Mouse (Mus musculus) CD8-positive naive resting alpha-beta T cell, adult 2 months (primary cell): Measurements from ENCODE around the gene Pon2.
"Not testable (repeated sequence)": the region's sequence is repeated elsewhere in the genome, so short reads cannot be mapped to it uniquely, and the experiment has no call there.

Experiments used
- DNase-seq, 2 experiments: peaks; one replicate each; pipeline ENCODE4 v3.0.0; 2022; ENCODE audit warnings: low read depth in 2 of 2, low spot score in 2 of 2

The Pon2 gene

DNA sequence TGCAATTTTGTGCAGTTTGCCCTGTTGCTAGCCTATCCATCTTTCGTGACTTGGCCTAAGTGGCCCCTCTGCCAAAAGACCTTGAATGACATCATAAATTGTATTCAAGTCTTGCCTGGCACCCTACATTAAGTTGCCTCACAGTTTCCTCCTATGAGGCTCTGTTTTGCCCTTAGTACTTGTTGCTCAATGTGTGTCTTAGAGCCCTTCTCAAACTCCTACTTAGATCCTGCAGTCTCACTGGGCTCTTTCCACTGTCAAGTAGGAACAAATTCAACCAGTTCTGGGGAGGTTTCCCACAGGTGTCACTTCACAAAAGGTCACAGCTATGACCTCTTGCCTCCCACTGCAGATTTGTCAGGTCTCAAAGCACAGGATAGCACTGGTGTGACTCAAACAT, 64.4 kb downstream of the Pon2 start:
- no peak for DNase-seq

DNA sequence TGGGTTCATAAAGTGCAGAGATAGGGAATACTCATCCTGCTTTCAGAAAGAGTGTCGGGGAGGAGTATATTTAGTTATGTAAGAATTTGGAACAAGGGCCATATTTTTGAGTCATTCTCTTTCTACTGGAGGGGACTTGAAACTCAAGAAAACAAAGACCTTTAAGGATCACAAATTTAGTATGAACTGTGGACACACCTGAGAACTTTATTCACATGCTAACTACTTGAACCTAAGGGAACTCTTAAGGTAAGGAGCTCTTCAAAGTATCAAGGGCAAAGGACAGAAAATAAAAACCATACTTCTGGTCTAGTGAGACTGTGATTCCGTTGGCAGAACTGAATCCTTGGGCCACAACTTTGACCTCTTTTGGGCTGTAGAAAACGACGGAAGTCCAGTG, 66.2 kb downstream of the Pon2 start:
- no peak for DNase-seq

DNA sequence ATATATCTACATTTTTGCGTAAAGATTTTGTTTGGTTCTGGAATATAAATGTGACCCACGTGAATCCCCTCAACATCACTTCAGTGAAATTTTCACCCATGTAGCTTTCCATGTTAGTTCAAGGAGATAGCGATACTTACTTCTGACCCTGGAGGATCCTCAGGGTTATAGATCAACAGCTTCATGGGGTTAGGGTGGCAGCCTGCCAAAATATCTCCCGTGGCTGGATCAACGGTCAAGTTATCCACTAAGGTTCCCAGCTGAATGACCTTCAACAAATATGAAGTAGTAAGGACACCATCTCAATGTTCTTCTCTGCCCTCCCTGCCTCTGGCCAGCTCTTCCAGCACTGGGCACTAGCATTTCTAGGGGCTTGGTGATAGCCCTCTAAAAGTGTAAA, 68.0 kb downstream of the Pon2 start:
- DNase-seq = no peak

DNA sequence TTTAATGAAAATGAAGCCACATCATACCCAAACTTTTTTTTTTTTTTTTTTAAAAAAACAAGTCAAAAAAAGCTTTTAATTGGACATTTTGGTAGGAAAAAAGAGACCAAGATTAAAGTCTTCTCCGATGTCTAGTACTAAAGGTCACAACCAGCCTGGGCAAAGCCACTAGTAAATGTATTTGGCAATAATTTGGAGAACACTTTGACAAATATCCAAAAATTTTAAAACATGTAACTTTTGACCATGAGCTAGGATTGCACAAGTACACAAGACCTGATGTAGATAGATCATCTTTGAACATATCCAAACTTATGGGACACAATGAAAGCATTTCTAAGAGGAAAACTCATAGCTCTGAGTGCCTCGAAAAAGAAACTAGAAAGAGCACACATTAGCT, 74.7 kb downstream of the Pon2 start:
- not testable (repeated sequence) for DNase-seq

DNA sequence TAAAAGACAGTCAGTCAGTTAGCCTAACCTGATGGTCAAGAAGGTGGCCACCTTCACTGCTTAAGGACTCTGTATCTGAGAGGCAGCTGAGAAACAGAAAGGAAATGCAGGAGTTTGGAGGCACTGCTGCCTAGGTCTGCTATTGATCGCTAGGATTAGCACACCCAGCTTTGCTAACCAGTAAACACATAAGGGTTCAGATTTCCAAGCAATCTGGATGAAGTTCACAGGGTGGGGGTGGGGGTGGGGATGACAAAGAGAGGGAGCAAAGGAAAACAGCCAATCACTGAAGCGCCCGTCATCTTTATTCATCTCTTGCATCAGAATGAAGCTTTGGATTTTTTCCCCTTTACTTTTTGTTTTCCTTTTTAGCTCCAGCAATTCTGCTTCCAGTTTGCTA, 76.2 kb downstream of the Pon2 start:
- no peak for DNase-seq

DNA sequence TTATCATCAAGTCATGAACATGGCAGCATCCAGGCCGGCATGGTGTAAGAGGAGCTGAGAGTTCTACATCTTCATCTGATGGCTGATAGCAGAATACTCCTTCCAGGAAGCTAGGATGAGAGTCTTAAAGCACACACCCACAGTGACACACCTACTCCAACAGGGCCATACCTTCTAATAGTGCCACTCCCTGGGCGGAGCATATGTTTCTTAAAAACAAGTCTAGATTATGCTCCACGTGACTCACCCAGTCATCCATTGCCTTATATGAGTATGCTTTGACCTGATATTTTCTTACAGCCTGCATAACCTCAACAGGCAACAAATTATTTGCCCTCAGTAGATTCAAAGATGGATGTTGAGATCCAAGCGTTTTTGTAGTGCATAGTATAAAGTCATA, 80.1 kb downstream of the Pon2 start:
- DNase-seq = no peak
